Mouse (Mus musculus) fat pad, adult 2 months (tissue): Measurements from ENCODE around the gene Pemt.

Source experiments
- DNase-seq: peaks from one replicate; pipeline ENCODE4 v3.0.0-alpha.2; 2011; ENCODE audit warnings: low read depth, low spot score; ENCODE audit errors: extremely low read depth

The Pemt gene

DNA sequence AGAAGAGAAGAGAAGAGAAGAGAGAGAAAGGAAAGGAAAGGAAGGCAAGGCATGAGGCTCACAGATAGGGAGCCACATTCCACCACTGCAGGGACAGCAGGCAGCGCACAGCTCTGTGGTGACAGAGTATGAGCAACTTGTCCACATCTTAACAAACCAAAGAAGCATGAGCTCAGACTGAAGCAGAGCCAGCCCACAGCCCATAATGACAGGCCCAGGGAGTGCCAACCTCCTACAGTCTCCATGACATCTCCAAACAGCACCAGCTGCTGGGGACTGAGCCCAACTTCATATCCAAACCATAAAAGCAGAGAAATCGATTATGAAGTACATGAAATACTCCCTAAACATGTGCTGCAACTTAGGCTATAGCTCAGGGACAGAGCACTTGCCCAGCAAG is 11.7 kb upstream of the Pemt start:
- DNase-seq, result no peak

DNA sequence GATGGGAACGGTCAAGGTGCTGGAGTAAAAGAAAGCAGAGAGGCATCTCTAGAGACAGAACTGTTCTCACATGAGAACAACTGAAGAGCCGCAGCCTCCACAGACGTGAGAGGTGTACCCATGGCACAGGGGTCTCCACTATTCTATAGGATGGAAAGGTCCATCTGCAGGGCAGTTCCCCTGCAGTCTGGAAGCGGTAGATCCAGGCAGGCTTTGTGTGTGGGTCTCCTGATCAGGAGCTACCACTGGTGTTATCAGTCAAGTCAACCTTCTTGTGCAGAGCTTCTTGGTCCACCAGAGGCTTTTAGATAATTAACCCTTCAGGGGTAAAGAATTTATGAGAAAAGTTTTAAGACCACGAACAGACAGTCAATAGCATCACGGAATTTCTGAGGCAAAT is 10.2 kb upstream of the Pemt start:
- no peak for DNase-seq

DNA sequence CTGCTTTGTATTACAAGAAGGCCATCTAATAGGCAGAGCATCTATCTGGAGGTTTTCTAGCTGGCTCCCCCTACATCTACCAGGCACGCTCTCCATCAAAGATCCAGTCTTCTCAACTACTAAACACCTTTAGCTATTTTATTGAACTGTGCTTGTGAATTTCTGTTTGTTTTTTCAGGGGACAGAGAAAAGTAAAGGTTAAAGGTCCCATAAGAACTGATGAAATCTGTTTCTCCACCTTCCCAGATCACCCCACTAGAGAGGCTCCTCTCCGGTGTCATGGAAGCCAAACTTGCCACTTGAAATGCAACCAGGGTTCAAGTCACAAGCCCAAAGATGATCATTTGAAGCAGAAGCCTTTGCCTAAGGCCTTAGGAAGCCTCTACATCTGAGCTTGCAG is 2.6 kb upstream of the Pemt start:
- no peak for DNase-seq

DNA sequence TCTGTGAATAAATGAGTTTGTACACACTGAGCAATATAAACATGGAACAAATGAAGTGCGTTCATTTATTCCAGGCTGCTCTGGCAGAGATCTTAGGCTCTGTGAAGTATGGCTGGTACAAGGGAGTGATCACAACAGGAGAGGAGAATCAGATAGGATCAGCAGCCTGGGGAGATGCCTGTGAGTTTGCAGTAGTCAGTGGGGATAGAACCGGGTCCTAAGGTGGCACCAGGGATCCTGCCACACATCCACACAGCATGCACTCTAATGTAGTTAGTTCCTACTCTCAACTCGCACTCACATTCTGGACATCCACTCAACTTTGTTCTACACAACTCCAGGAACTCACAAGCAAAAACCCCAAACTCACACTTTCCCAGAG is 622 bp downstream of the Pemt start:
- DNase-seq, result no peak

DNA sequence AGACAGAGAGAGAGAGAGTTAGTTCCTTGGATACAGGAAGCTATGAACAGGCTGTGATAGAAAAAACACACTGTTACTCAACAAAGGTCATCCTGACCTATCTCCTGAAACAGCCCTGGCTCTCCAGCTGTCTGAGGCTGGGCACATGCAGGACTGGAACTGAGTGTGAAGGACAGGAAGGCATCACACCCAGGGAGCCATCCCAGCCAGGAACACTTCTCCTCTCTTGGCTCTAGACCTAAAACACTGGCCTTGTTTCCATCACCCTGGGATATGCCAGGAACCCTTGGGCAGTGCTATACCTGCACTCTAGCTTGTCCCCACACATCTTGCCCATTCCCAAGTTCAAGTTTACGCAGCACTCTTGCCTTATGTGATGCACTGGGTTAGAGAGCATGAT is 1.5 kb downstream of the Pemt start:
- DNase-seq, result no peak

DNA sequence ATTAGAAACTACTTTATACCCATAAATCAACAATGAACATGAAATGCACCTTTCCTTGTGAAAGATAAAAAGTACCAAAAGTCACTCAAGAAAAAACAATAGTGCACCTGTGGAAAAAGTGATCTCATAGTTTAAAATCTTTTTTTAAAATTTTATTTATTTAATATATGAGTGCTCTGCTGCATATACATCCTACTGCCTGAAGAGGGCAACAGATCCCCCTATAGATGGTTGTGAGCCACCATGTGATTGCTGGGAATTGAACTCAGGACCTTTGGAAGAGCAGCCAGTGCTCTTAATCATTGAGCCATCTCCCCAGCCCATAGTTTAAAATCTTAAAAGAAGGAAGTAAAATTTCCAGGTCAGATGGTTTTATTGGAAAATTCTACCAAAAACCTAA is 4.0 kb downstream of the Pemt start:
- no peak for DNase-seq

DNA sequence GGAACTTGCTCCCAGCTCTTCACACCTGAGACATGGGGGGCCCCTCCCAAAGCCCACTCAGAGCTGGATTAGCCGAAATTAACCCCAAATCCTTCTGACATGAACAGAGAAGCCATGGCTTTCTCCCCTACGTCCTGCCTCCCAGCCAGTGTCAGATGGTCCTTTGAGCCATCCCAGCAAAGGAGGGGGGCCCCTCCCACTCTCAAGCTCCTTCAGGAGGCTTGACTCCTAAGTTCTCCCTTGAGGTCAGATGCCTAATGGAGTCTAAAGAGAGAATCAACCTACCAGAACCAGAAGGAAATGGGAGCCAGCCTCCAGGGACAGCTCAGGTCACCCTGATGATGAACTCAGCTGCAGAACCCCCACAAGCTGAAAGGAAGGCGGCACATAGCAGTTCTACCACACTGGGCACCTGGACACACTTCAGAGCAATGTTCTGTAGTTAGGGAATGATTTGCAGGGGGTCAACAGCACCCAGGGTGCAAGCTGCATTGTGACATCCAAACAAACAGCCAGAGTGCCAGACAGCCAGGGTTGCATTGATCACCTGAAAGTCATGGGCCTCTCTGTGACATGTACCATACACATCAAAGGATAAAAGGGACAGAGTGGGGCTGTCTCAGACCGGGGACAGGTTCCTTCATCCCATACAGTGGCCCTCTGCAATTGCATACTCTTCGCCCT is 9.6 kb downstream of the Pemt start:
- no peak for DNase-seq

DNA sequence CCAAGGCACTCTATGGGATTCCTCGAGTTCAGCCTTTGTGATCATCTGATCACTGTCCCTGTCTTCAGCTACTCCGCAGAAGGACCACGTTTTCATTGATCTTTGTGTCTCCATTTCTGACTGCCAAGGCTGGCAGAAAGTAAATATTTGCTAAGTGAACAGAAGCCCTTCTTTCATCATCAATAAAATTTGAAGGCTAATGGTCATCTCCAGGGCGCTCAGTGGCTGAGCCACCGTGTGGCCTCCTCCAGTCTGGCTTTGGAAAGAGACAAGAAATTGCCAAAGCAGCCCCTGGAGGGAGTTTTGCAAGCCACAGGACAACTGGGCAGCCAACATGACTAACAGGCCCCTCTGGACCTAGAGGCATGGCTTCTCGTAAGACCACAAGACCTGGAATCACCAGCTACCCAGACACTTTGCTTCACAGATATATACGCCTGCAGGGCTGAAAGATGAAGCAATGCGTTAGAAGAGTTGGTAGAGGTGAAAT is 11.3 kb downstream of the Pemt start:
- DNase-seq, result no peak

DNA sequence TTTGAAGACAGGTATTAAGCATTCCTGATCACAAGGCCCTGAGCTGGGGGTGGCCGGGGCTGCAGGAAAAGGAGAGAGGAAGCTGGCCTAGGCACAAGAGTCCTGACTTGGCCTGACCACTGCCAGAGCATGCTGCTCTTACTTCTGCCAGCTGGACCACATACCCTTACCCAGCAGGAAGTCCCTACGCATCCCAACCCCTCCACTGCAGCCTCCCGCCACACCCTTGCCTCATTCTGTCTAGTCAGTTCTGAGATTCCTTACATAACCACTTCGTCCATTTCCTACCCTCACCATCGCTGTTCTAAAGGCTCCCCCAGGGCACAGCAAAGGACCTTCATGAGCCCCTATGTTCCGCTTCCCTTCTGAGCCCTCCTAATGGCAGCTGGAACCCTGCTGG is 12.0 kb downstream of the Pemt start:
- no peak for DNase-seq

DNA sequence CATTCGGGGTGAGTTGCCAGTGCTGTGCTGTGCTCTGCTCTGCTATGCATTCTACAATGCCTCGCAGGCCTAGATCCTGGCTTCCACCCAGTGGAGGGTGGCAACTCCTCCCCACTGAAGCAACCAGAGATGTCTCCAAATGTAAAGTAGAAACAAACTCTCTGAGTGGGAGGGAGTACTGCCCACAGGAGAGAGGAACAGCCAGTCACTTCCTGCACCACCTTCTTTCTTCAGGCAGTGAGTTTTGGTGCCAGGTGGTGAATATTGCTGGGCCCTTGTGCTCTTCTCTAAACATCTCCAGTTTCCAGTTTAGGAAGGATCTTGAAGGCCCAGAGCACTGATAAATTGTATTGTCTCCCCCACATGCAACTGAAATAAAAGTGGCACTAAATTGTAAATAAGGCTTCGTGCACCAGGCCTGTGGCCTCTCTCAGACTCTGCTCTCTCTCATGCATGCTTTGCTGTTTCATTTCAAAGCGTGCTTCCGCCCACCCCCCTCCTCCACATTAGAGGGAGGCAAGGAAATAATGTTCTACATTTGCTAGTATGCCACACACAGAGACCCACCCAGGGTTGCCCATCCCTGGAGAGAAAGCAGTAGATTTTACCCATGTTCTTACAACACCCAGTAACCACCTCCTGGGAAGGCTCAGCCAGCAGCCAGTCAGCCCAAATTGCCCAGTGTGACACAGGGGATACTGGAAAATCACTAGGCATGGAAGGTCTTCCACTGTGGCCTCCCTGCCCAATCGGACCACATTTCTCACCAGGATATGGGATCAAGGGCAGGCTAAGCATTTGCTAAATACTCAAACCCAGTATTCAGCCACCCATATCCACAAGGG is 13.5 kb downstream of the Pemt start:
- DNase-seq, result peak; percentile 14

DNA sequence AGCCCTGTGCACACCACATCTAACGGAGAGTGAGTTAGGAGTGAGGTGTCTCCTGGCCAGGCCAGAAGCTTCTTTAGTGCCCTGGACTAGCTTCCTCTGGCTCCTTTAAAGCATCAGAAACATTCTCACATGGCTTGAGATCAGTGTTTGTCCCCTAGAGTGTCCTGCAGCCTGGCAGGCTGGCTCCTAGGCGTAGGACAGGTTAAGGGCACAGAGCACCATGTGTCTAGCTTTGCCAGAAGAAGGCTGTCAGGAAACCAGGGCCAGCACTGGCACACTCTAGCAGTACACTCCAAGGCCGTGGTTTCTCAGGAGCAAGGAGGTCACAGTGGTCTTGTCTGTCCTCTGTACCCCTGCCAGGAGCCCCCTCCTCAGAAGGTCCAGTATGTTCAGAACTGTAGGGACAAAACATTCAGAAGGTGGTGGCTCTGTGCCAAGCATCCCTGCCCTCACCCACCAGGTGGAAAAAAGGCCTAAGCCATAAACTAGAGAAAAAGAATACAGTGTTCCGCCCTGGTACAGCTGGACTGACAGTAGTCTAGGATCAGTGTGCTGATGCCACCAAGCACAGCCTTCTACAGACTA is 15.4 kb downstream of the Pemt start:
- DNase-seq, result no peak

DNA sequence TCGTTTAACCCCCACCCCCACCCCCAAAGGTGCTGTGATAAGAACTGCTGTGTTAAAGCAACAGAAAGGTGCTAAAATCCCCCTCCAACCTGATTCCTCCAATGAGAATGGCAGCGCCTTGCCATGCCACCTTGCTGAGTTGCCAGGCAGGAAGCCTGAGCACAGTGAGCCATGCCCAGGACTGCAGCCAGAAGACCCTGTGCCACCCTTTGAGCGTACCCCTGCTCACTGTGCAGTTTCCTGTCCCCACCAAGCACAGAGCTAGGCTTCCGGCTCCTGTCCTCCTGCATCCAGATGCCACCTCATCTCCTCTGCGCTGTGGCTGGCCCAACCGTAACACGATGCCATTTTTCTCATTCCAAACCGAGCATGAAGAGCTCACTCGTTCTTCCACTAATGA is 16.3 kb downstream of the Pemt start:
- no peak for DNase-seq

DNA sequence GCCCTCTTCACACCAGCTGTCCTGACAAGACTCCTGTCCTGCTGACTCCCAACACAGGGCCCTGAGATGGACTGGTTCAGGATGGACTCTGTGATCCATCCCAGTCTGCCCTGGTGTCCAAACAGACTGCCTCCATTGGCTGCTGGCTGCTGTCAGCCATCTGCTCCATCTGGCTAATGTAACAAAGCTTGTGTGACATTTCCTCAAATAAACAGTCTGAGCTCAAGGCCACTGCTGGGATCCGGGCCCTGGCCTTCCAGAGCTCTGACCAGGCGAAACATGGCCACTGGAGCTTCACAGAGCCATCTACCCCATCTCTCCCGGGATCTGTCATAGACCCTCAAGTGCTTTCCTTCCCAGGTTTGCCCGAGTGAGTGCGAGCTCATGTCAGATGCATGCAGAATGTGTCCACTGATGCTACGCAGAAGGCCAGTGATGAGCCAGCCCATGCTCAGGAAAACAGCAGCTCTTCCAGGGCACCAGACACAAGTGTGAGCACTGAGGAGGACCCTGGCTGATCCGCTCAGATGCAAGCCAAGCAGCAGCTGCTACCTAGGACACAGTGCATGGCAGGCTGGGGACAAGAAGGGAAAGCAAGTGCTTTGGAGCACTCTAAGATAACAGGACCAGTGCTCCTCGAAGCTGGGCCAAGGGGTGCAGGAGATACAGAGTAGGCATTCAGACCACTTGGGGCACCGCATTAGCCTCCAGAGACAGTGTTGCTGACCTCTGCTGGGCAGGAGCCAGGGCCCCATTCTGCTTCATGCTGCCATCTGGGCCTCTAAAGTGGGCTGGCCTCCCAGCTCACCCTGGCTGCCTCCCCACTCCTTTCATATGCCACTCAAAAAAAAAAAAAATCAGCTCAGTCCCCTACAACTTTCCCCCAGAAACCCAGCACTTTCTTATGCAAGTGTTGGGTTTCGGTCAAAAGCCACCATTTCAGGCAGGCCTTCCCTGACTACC is 18.1 kb downstream of the Pemt start:
- DNase-seq, result no peak

DNA sequence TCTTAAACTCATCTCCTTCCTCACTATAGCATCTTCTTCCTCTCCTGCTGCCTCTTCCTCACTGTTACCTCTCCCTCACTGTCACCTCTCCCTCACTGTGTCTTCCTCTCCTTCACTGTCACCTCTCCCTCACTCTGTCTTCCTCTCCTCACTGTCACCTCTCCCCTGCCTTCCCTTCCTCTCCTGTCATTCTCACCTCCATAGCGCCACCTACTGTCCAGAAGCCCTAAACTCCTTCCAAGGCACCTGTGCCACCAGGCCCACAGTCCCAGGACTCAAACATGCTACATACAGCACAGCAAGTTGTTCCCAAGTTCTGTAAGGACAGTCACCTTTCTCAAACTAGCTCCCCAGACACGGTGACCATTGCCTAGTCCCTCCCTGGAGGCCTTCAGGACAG is 19.0 kb downstream of the Pemt start:
- DNase-seq, result no peak

DNA sequence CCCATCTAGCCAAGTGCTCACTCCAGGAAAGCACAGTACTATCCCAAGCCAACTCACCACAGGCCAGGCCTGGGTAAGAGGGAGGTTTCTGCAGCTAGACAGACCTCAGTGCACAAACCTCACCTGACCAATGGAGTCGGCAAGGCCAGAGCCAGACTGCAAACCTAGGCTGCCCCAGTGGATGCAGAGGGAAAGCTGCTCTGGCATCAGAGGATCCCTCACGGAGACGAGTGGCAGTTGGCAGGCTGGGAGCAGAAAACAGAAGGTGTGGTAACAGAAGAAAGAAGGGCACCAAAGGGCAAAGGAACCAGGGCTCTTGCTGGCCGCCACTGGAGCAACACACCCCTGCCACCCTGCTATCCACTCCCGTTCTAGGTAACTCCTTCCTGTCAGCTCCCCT is 20.1 kb downstream of the Pemt start:
- DNase-seq, result no peak

DNA sequence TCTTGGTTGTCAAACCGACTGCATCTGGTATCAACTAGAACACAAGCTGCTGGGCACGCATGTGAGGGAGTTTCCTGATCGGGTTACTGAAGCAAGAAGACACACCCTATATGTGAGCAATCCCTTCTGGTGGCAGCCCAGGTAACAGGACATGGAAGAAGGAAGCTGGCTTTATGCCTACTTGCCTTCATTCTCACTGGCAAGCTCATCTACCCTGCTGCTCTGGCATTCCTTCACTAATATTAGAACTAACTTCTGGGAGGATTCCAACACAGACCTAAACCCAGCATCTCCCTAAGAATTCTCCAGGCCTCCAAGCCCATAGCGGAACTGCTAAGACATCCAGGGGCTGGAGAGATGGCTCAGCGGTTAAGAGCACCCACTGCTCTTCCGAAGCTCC is 25.1 kb downstream of the Pemt start:
- no peak for DNase-seq

DNA sequence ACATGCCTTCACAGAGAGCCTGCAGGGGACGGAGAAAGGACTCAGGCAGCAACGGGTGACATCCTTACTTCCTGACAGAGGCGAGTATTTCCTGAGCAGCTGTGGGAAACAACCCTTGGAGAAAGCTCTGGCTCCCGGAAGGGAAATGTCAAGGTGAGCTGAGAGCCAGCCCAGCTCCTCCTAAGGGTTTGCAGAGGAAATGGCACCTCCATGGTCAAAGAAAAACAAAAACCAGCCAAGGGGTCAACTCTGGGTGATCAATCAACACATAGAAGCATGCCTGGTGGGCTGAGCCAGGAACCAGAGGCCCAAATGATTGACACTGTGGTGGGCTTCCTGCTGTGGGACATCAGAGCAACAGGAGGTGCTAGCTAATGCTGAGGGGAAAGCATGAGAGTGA is 29.6 kb downstream of the Pemt start:
- DNase-seq, result no peak

DNA sequence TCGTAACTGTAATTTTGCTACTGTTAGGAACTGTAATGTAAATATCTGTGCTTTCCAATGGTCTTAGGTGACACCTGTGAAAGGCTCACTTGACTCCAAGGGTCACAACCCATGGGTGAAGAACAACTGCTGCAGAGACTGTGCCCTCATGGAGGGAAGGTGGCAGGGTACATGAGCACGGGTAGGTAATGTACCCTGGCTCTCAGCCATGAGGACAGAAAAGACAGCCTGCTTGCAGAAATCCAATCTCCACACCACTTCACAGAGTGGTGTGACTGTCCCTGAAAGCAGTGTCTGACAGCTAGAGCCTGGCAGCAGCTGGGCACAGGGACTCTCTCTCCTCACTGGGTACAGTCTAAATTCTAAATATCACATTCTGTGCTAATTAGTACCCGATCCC is 34.8 kb downstream of the Pemt start:
- no peak for DNase-seq

DNA sequence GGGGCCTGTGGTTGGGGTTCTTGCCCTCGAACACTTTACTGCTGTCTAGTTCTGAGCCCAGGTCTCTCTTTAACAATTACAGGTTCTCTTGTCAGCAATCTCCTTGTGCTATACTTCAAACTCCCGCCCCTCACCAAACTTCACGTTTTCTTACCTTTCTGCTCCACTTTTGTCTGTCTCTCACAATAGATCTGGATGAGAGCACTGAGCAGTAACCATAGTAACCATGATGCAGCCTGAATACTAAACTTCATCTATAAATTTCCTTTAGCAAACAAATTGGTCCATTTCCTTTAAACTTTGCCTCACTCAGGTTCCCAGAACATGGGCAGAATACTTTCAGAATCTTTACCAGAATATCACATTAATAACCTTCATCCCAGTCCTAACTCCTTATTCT is 36.8 kb downstream of the Pemt start:
- no peak for DNase-seq

DNA sequence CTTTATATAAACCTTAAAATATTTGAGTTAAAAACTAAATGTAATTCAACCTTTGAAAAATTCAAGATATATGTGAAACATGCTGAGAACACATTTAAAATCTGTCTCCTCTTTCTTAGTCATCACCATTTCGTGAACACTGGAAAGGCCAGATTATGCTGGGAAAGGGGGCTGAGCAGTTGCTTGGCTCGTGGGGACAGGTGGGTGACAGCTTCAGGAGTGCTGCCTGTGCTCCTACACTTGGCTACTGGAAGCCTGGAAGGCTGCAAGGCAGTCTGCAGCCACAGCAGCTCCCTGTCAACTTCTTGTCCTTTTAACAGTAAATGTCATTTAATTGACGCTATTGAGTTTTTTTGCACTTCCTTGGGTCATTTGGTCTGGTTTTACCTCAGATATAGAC is 40.4 kb downstream of the Pemt start:
- DNase-seq, result no peak

DNA sequence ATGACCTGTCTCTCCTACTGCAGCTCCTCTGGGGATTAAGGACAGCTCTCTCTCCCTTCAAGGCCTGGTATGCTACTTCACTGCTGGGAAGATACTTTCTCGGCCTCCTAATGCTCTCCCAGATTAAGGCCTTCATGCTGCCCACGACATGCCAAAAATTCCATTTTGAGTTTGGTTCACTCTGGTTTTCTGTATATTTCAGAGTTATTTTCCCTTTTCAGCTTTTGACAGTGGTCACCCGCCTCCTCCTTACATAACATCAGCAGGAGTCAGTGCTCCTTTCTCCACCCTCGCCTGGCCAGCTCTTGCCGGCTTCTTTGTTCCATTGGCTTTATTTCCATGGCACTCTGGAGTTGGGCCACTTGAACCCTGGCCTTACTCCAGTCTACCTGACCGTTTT is 41.6 kb downstream of the Pemt start:
- no peak for DNase-seq
